Mouse (Mus musculus) urinary bladder, postnatal 4 days (tissue): Measurements from ENCODE around the gene Wdr89.

Experiments
- DNase-seq, 2 experiments: peaks; one replicate each; pipeline ENCODE4 v3.0.0; 2021 to 2022; ENCODE audit warnings: low spot score in 2 of 2

The Wdr89 gene

GRCm38 (mm10) chr12:75668916-75669257 lies 450 bp downstream of the Wdr89 start:
- no peak for DNase-seq

DNA sequence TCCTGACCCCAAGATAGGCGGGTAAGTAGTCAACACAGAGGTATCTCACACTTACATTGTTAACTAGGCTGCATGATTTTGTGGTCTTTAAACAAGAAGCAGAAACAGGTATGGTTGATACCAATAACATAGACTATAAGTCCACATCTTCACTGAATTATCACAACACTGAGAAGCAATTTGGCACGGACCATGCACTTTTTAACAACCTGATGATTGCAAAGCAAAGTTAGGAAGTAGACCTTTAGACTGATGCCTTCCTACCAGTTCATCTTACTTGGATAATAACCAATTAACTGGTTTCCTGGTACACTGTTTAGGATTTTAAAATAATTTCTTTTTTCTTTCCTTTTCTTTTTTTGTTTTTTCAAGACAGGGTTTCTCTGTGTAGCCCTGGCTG lies 1.1 kb downstream of the Wdr89 start:
- no peak for DNase-seq

GRCm38 (mm10) chr12:75666939-75667338 lies 2.4 kb downstream of the Wdr89 start:
- no peak for DNase-seq

- DNase-seq: no peak
These were observed 4.9 kb downstream of the Wdr89 start for GRCm38 (mm10) chr12:75664516-75664810.

GRCm38 (mm10) chr12:75663646-75664515 lies 5.5 kb downstream of the Wdr89 start:
- no peak for DNase-seq

DNA sequence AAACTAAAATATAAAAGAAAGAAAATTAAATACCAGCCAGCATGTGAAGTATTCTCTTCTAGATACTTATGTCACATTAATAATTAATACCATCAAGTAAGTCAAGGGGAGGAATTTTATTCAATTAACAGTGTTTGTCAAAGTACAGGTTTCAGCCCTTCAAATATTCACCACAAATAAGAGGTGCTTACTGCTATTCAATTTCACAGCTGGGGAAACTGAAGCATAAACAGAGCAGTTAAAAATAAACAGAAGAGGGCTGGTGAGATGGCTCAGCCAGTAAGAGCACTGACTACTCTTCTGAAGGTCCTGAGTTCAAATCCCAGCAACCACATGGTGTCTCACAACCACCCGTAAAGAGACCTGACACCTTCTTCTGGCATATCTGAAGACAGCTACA lies 7.0 kb downstream of the Wdr89 start:
- DNase-seq: no peak

GRCm38 (mm10) chr12:75658403-75658802 lies 10.9 kb downstream of the Wdr89 start:
- no peak for DNase-seq

DNA sequence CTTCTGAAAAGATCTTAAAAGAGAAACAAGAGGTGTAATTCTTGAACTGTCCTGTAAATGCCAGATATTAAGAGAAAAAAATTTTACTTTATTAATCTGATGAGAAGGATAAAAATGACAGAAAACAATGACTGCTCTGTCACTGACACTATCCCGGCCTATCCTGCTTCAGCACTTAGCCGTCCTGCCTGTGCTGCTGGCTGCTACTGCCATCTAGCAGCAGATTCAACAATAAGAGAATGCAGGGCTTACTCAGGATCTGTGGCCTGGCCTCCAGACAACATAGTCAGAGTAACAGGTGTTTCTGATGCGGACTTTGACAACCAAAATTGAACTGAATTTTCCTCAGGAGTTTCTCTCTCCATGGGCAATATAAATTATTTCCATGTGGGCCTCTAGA lies 12.8 kb downstream of the Wdr89 start:
- DNase-seq: no peak

GRCm38 (mm10) chr12:75654247-75654801 lies 15.0 kb downstream of the Wdr89 start:
- no peak for DNase-seq

DNA sequence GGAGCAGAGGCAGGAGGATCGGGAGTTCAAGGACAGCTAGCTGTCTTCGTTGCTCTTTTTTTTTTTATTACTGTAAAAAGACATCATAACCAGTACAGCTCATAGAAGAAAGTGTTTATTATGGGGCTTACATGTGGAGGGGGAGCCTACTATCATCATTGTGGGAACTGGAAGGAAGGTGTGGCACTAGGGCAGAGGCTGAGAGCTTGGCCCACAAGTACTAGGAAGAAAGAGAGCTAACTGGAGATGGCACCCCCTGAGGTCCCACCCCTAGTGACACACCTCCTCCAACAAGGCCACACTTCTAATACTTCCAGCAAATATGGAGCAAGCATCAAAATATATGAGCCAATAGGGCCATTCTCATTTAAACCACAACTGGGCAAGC lies 19.6 kb downstream of the Wdr89 start:
- no peak for DNase-seq

GRCm38 (mm10) chr12:75649058-75649705 lies 20.2 kb downstream of the Wdr89 start:
- DNase-seq: no peak

DNA sequence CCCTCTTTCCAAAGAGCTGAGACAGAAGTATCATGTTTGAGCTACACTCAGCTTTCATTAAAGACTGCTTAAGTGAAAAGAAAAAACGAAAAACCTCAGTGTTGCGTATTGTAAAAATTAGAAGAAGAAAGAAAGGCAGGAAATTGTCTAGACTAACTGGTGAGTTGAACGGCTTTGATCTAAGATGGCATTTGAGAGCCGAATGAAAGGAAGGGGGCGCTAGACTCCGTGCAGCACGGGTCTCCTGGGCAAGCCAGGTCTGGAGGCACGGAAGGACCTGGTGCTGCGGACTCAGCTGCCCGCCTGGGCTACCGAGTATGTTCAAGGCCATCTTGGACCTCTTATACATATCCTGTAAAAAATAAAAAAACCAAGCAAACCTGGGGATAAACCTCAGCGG lies 21.1 kb downstream of the Wdr89 start:
- DNase-seq: no peak

GRCm38 (mm10) chr12:75647663-75648062 lies 21.7 kb downstream of the Wdr89 start:
- no peak for DNase-seq

DNA sequence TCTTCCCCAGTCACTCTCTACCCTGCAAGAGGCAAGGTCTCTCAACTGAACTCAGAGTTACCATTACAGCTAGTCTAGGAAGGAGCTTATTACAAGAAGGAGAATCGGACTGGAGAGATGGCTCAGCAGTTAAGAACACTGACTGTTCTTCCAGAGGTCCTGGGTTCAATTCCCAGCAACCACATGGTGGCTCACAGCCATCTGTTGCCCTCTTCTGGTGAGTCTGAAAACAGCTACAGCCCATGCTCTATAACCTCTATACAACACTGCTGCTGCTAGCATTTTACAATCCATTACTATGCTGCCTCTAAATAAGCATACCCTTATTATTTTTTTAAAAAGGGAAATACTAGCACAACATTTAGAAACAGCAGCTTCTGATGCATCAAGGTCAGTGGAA lies 23.6 kb downstream of the Wdr89 start:
- no peak for DNase-seq

GRCm38 (mm10) chr12:75641726-75642125 lies 27.6 kb downstream of the Wdr89 start:
- DNase-seq: no peak

DNA sequence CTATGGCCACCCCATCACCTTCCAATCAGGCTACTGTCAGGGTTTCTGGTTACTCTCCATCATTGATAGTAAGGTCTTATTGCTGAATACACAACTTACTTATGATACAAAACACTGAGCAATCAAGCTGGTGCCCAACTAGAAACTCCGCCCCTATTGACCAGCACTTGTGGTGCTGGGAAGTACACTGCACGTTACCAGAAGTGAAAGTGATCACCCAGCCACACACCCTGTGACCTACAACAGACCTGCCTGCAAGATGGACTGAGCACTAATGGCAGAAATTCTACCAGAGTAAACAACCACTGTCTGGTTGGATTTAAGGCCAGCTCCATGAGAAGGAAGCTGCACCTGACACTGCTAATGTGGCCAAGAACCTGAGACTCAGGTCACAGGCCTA lies 31.0 kb downstream of the Wdr89 start:
- DNase-seq: no peak

- DNase-seq: no peak
These were observed 32.2 kb downstream of the Wdr89 start for GRCm38 (mm10) chr12:75637103-75637502.

- DNase-seq: no peak
These were observed 33.4 kb downstream of the Wdr89 start for GRCm38 (mm10) chr12:75635771-75636430.

- no peak for DNase-seq
These were observed 39.7 kb downstream of the Wdr89 start for GRCm38 (mm10) chr12:75629618-75630017.

- DNase-seq: no peak
These were observed 46.0 kb downstream of the Wdr89 start for GRCm38 (mm10) chr12:75623292-75623691.

DNA sequence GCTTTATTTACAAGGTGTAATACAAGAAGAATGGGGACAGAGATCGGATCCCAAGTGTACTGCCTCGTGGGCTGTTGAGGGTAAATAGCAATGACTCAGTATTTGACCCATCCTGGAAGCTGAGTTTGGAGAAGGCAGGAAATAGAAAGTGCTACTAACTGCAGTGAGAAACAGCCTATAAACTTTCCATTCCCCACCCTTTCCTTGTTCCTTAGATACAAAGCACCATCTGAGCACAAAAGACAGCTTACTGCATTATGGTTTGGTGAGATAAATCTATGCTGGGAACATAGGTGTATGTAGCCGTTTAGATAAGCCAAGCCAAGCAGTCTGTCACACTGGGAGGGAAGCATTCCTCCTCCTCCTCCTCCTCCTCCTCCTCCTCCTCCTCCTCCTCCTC lies 46.5 kb downstream of the Wdr89 start:
- DNase-seq: no peak

DNA sequence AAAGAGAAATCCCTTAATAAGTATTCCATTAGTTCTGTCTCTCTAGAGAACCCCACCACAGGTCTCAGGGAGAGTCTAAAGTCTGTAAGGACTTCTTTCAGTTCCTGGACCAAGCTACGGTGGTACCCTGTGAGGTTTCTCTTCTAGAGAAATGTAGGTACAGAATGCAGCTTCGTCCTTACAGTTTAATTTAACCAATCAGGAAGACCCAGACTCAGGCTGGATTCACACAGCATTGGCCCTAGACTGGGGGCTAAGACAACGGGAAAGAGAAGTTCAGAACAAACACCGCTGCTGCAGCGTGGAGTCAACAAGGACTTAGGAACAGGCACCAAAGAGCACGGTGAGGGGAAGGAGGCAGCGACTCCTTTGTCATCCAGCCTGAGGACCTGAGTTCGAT lies 52.5 kb downstream of the Wdr89 start:
- DNase-seq: no peak
